Mouse (Mus musculus) spleen, adult 2 months (tissue): ENCODE results near the gene Ttc41. TPM values are rescaled to one million over a fixed set of nuclear protein-coding genes. Genes with fewer than 3 reads are reported as not detected.

ENCODE experiments used
- DNase-seq, 2 experiments: peaks; one replicate each; pipeline versions ENCODE4 v3.0.0 to v3.0.0-alpha.2; 2012 to 2021; ENCODE audit warnings: low spot score in 2 of 2, low read depth in 1 of 2
- H3K27ac ChIP-seq: fragments of 200-500 bp; 2 replicates; pipeline ENCODE4 v1.5.1; 2012; ENCODE audit warnings: low read length, inconsistent platforms; ENCODE audit not compliant: insufficient read depth
- H3K27me3 ChIP-seq: fragments of 200-500 bp; 2 replicates; pipeline ENCODE4 v1.6.1; 2012; ENCODE audit warnings: mild to moderate bottlenecking, moderate library complexity, low read length, inconsistent platforms; ENCODE audit not compliant: control insufficient read depth, insufficient read depth
- H3K36me3 ChIP-seq: fragments of 200-500 bp; 2 replicates; pipeline ENCODE4 v1.6.1; 2012; ENCODE audit warnings: mild to moderate bottlenecking, low read length, inconsistent platforms; ENCODE audit not compliant: control insufficient read depth, insufficient read depth
- H3K4me1 ChIP-seq: fragments of 200-500 bp; 2 replicates; pipeline ENCODE4 v1.6.1; 2011; ENCODE audit warnings: inconsistent platforms; ENCODE audit not compliant: control insufficient read depth, insufficient read depth, insufficient read length
- H3K4me3 ChIP-seq: fragments of 200-500 bp; 2 replicates; pipeline ENCODE4 v1.5.1; 2011; ENCODE audit warnings: mild to moderate bottlenecking, inconsistent platforms; ENCODE audit not compliant: insufficient read depth, insufficient read length; ENCODE audit errors: extremely low read depth
- CTCF ChIP-seq: fragments of 200-500 bp; IDR thresholded peaks from 2 replicates; pipeline ENCODE4 v1.5.1; 2011; ENCODE audit warnings: mild to moderate bottlenecking, inconsistent platforms; ENCODE audit not compliant: insufficient read depth, insufficient read length, insufficient replicate concordance; ENCODE audit errors: extremely low read depth
- POLR2A ChIP-seq: fragments of 200-500 bp; IDR thresholded peaks from 2 replicates; pipeline ENCODE4 v1.6.1; 2011; ENCODE audit warnings: low read depth, low read length, inconsistent platforms
- WGBS: fragments of 180-500 bp; shearing (Covaris S2); methylation state at CpG from one replicate; pipeline ENCODE4 v1.1.7; 2018; 5-methylcytosine and 5-hydroxymethylcytosine counted together
- polyA plus RNA-seq: library from polyadenylated mRNA; depleted of rRNA; stranded (reverse); fragments of >200 nt; gene quantifications from 2 replicates; pipeline ENCODE4 v1.2.3, GENCODE M21; 2012

Ttc41 gene
- polyA plus RNA-seq, 1 experiment = 0.58 TPM

- H3K4me1 ChIP-seq = no peaks in the 10 kb centered on the region
- TF ChIP-seq CTCF (no peak), POLR2A (no peak)
- no peak for DNase-seq
- WGBS = 83% methylated on average over 6 of the region's 6 CpGs
- H3K27ac ChIP-seq = no peak overlapping the region
- H3K27me3 ChIP-seq = no peaks in the 10 kb centered on the region
- no peak overlapping the region for H3K4me3 ChIP-seq
- no peaks in the 10 kb centered on the region for H3K36me3 ChIP-seq
Observed at GRCm38 (mm10) chr10:86755816-86756502, 50.3 kb downstream of the Ttc41 start.

GRCm38 (mm10) chr10:86757724-86758123 lies 52.1 kb downstream of the Ttc41 start:
- Histone ChIP-seq H3K27me3 (no peaks in the 10 kb centered on the region), H3K4me3 (no peak overlapping the region), H3K27ac (no peak overlapping the region), H3K4me1 (no peaks in the 10 kb centered on the region), H3K36me3 (no peaks in the 10 kb centered on the region)
- 81% methylated on average over 1 of the region's 1 CpGs for WGBS
- DNase-seq = no peak
- TF ChIP-seq POLR2A (no peak), CTCF (no peak)

- no peak for DNase-seq
- Histone ChIP-seq H3K36me3 (no peaks in the 10 kb centered on the region), H3K4me3 (no peak overlapping the region), H3K27ac (no peak overlapping the region), H3K27me3 (no peaks in the 10 kb centered on the region), H3K4me1 (no peaks in the 10 kb centered on the region)
- WGBS = 91% methylated on average over 6 of the region's 6 CpGs
- TF ChIP-seq CTCF (no peak), POLR2A (no peak)
Observed at GRCm38 (mm10) chr10:86758211-86758610, 52.6 kb downstream of the Ttc41 start.

GRCm38 (mm10) chr10:86761236-86761635 lies 55.6 kb downstream of the Ttc41 start:
- Histone ChIP-seq H3K36me3 (no peaks in the 10 kb centered on the region), H3K27ac (no peak overlapping the region), H3K4me3 (no peak overlapping the region), H3K4me1 (no peaks in the 10 kb centered on the region), H3K27me3 (no peaks in the 10 kb centered on the region)
- DNase-seq = no peak
- 93% methylated on average over 1 of the region's 1 CpGs for WGBS
- TF ChIP-seq CTCF (no peak), POLR2A (no peak)

- Histone ChIP-seq H3K4me3 (no peak overlapping the region), H3K4me1 (no peaks in the 10 kb centered on the region), H3K27me3 (no peaks in the 10 kb centered on the region), H3K36me3 (no peaks in the 10 kb centered on the region), H3K27ac (no peak overlapping the region)
- WGBS = 66% methylated on average over 7 of the region's 7 CpGs
- no peak for TF ChIP-seq CTCF
- no peak for TF ChIP-seq POLR2A
- no peak for DNase-seq
Observed at GRCm38 (mm10) chr10:86761722-86762383, 56.2 kb downstream of the Ttc41 start.

- TF ChIP-seq POLR2A (no peak), CTCF (no peak)
- 70% methylated on average over 3 of the region's 3 CpGs for WGBS
- Histone ChIP-seq H3K27ac (no peak overlapping the region), H3K27me3 (no peaks in the 10 kb centered on the region), H3K4me3 (no peak overlapping the region), H3K4me1 (no peaks in the 10 kb centered on the region), H3K36me3 (no peaks in the 10 kb centered on the region)
- DNase-seq = no peak
Observed at GRCm38 (mm10) chr10:86762384-86762730, 56.7 kb downstream of the Ttc41 start.

- Histone ChIP-seq H3K27ac (no peak within 1 kb of the TSS), H3K36me3 (no peaks in the 10 kb centered on the region), H3K4me3 (no peak within 1 kb of the TSS), H3K4me1 (no peaks in the 10 kb centered on the region), H3K27me3 (no peaks in the 10 kb centered on the region)
- DNase-seq = no peak
- no peak for TF ChIP-seq CTCF
- no peak for TF ChIP-seq POLR2A
- WGBS = 93% methylated on average over 5 of the region's 5 CpGs
Observed at GRCm38 (mm10) chr10:86763672-86764071, 58.1 kb downstream of the Ttc41 start, which contains the start of gene Gm49358. Gm49358 (plus strand) TSS chr10:86763972.
